8 mouse cellular contexts compared by ENCODE assay signal in genomic region chr10:80432387-80432785, GRCm38 (mm10). TPM values are rescaled to one million over a fixed set of nuclear protein-coding genes. Genes with fewer than 3 reads are reported as not detected.
DNase-seq lines count a peak whose midpoint lies in the region; ATAC-seq and TF ChIP-seq lines count a peak whose summit lies in the region.

No protein-coding gene starts in this region.

- H3K27ac ChIP-seq in gastrocnemius, adult 2 months: peak overlapping the region; percentile 100
- no peak overlapping the region for H3K27ac ChIP-seq in testis, adult 2 months (ENCODE audit: control insufficient read depth, insufficient read depth, low read depth, low read length)
- H3K27ac ChIP-seq in liver, embryonic 13.5 days: peak overlapping the region; percentile 95

- H3K36me3 ChIP-seq in testis, adult 2 months (ENCODE audit: control insufficient read depth, insufficient read depth, low read length): no peaks in the 10 kb centered on the region
- H3K36me3 ChIP-seq in liver, embryonic 13.5 days: peaks cover 39% of the 10 kb centered on the region

- H3K4me3 ChIP-seq in gastrocnemius, adult 2 months: peak overlapping the region; percentile 86
- peak overlapping the region; percentile 90 for H3K4me3 ChIP-seq in testis, adult 2 months (ENCODE audit: control insufficient read depth, low read depth, low read length)
- peak overlapping the region; percentile 100 for H3K4me3 ChIP-seq in liver, embryonic 13.5 days (replicated peaks)

- peak overlapping the region; percentile 100 for H3K9ac ChIP-seq in liver, embryonic 13.5 days

- peak overlapping the region; percentile 89 for H3K4me2 ChIP-seq in liver, embryonic 13.5 days

- no peaks in the 10 kb centered on the region for H3K27me3 ChIP-seq in testis, adult 2 months (ENCODE audit: control insufficient read depth, insufficient read depth, low read length)
- H3K27me3 ChIP-seq in liver, embryonic 13.5 days: no peaks in the 10 kb centered on the region

- no peak for TF ChIP-seq CTCF in gastrocnemius, adult 2 months (IDR thresholded peaks at IDR 0.05)
- no peak for TF ChIP-seq CTCF in testis, adult 2 months (IDR thresholded peaks at IDR 0.05; ENCODE audit: control insufficient read depth, insufficient read depth, insufficient replicate concordance, low read depth, low read length)

- H3K4me1 ChIP-seq in testis, adult 2 months (ENCODE audit: control insufficient read depth, insufficient read depth, low read length): peaks cover 22% of the 10 kb centered on the region
- H3K4me1 ChIP-seq in liver, embryonic 13.5 days (replicated peaks): peaks cover 68% of the 10 kb centered on the region

- no peak for TF ChIP-seq POLR2A in testis, adult 2 months (IDR thresholded peaks at IDR 0.05; ENCODE audit: control insufficient read depth, low read depth, low read length)

- ATAC-seq in liver, embryonic 13.5 days (ENCODE audit: low read depth): no peak

- no peaks in the 10 kb centered on the region for H3K9me3 ChIP-seq in liver, embryonic 13.5 days (replicated peaks)

- intact Hi-C loops in gastrocnemius, adult 2 months (cut with DNase I): loop anchor here (2.0 to 10.0 kb wide), 2 partner anchors 26 to 832 kb away; partner anchors contain the start of genes Apba3, Mrpl54 and Uqcr11
- intact Hi-C loops in gastrocnemius, postnatal 36 days (cut with DNase I): loop anchor here (10.0 kb wide), 1 partner anchor 272 kb away; the partner anchor contains the start of genes Izumo4 and Mob3a

- 4% methylated on average over 4 of the region's 4 CpGs for WGBS in liver, embryonic 13.5 days (ENCODE audit: insufficient replicate concordance)

- no peak for DNase-seq in gastrocnemius, adult 2 months
- no peak for DNase-seq in gastrocnemius, postnatal 36 days
- DNase-seq in testis, postnatal 10 days (ENCODE audit: low spot score): no peak
- no peak for DNase-seq in liver, embryonic 13.5 days
- DNase-seq in ovary, postnatal 14 days (ENCODE audit: low spot score): no peak
- no peak for DNase-seq in yolk sac, embryonic 10.5 days (ENCODE audit: low spot score)
- DNase-seq in gastrocnemius, postnatal 10 days: no peak

RNA-seq across cellular contexts. Expression of gene Tcf3, which starts 1.1 kb away (rescaled TPM):
- total RNA-seq in gastrocnemius, adult 2 months (2021): 10 to 100 TPM; 11.1 to 12.0 TPM
- 10 to 100 TPM; 11.0 to 12.0 TPM for total RNA-seq in gastrocnemius, postnatal 36 days (2021)
- 13.4 and 14.9 TPM in 2 replicates for polyA plus RNA-seq in testis, adult 2 months (2012; rRNA removed)
- polyA plus RNA-seq in liver, embryonic 13.5 days (2015; fragmentation: Nextera tagmentation; extraction: Ambion mirVana): 55.2 and 56.2 TPM in 2 replicates
- 10 to 100 TPM; 33.0 to 43.2 TPM for total RNA-seq in gastrocnemius, postnatal 10 days (2021)

RNA-seq across cellular contexts. Expression of gene Uqcr11, which starts 25.8 kb away (rescaled TPM):
- 1,000 to 10,000 TPM in 1 of 2 experiments, 100 to 1,000 TPM in 1; 776 to 1,068 TPM for total RNA-seq in gastrocnemius, adult 2 months (2021)
- total RNA-seq in gastrocnemius, postnatal 36 days (2021): 100 to 1,000 TPM; 825 to 866 TPM
- polyA plus RNA-seq in testis, adult 2 months (2012; rRNA removed): 446 and 549 TPM in 2 replicates
- polyA plus RNA-seq in liver, embryonic 13.5 days (2015; fragmentation: Nextera tagmentation; extraction: Ambion mirVana): 474 and 603 TPM in 2 replicates
- total RNA-seq in gastrocnemius, postnatal 10 days (2021): 100 to 1,000 TPM; 725 to 806 TPM

RNA-seq across cellular contexts. Expression of gene Mbd3, which starts 33.0 kb away (rescaled TPM):
- 100 to 1,000 TPM; 105 to 116 TPM for total RNA-seq in gastrocnemius, adult 2 months (2021)
- 10 to 100 TPM; 95.1 to 99.9 TPM for total RNA-seq in gastrocnemius, postnatal 36 days (2021)
- polyA plus RNA-seq in testis, adult 2 months (2012; rRNA removed): 135 and 153 TPM in 2 replicates
- polyA plus RNA-seq in liver, embryonic 13.5 days (2015; fragmentation: Nextera tagmentation; extraction: Ambion mirVana): 81.2 and 87.4 TPM in 2 replicates
- total RNA-seq in gastrocnemius, postnatal 10 days (2021): 100 to 1,000 TPM; 107 to 120 TPM

RNA-seq across cellular contexts. Expression of gene Mex3d, which starts 44.9 kb away (rescaled TPM):
- 1 to 10 TPM; 4.7 to 5.1 TPM for total RNA-seq in gastrocnemius, adult 2 months (2021)
- 1 to 10 TPM; 3.4 to 4.5 TPM for total RNA-seq in gastrocnemius, postnatal 36 days (2021)
- polyA plus RNA-seq in testis, adult 2 months (2012; rRNA removed): 596 and 686 TPM in 2 replicates
- 1.0 and 1.1 TPM in 2 replicates for polyA plus RNA-seq in liver, embryonic 13.5 days (2015; fragmentation: Nextera tagmentation; extraction: Ambion mirVana)
- 10 to 100 TPM in 1 of 2 experiments, 1 to 10 TPM in 1; 8.9 to 12.2 TPM for total RNA-seq in gastrocnemius, postnatal 10 days (2021)
